Mouse (Mus musculus): ENCODE measurements at regions not wholly inside any gene's neighbourhood (a gene's known extent, or its start where the extent isn't known, plus 50 kb on each side); places are given as distances from the start of the nearest gene placed in this dataset.

DNA sequence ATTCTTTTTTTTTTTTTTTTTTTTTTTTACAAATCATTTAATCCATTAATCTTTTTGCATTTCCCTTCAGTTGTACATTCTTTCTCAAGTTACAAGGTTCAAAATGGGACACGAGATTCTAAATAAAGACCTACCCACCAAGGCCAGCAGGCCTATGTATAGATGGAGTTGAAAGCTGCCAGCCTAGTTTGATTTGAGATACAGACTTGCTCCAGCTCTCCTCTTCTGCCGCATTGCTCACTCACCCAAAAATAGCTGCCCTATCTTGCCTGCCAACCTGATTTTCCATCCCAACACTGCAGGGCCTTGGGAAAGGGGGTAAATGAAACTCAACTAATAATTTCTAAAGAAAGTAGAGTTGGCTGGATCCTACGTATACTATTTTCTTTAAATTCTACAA, 572.7 kb downstream of the Nfib start:
- TF ChIP-seq POLR2A (IDR thresholded peaks at IDR 0.05; ENCODE audit: extremely low read depth, insufficient read depth, low read length) (no peak), CTCF (IDR thresholded peaks at IDR 0.05; ENCODE audit: low read depth, low read length) (no peak)

All from liver, adult 2 months (tissue).